ENCODE assay signal across 8 mouse cellular contexts in genomic region chr16:35660222-35660621, GRCm38 (mm10).
DNase-seq lines count a peak whose midpoint lies in the region; ATAC-seq and TF ChIP-seq lines count a peak whose summit lies in the region.

No protein-coding gene starts in this region.

- peaks cover 12% of the 10 kb centered on the region for H3K27me3 ChIP-seq in liver, adult 2 months (ENCODE audit: control insufficient read depth, insufficient read depth, low read length)
- no peaks in the 10 kb centered on the region for H3K27me3 ChIP-seq in forebrain, embryonic 16.5 days (replicated peaks; ENCODE audit: control insufficient read depth, insufficient read depth, low read length)
- peaks cover 62% of the 10 kb centered on the region for H3K27me3 ChIP-seq in limb, embryonic 10.5 days (ENCODE audit: low read depth, poor library complexity, severe bottlenecking)
- peaks cover 21% of the 10 kb centered on the region; the same call in 1 of the 2 replicates for H3K27me3 ChIP-seq in neural tube, embryonic 15.5 days (replicated peaks)

- no peaks in the 10 kb centered on the region for H3K36me3 ChIP-seq in liver, adult 2 months (ENCODE audit: control insufficient read depth, insufficient read depth, low read length)
- H3K36me3 ChIP-seq in forebrain, embryonic 16.5 days (ENCODE audit: control insufficient read depth, insufficient read depth), result peaks cover 4% of the 10 kb centered on the region; the same call in 1 of the 2 replicates
- H3K36me3 ChIP-seq in limb, embryonic 10.5 days, result no peaks in the 10 kb centered on the region
- peaks cover 8% of the 10 kb centered on the region; the same call in 1 of the 2 replicates for H3K36me3 ChIP-seq in neural tube, embryonic 15.5 days

- H3K27ac ChIP-seq in liver, adult 2 months (replicated peaks; ENCODE audit: insufficient read depth, low read depth, low read length), result no peak overlapping the region
- H3K27ac ChIP-seq in forebrain, embryonic 16.5 days (ENCODE audit: low read length), result no peak overlapping the region
- no peak overlapping the region for H3K27ac ChIP-seq in limb, embryonic 10.5 days
- no peak overlapping the region for H3K27ac ChIP-seq in neural tube, embryonic 15.5 days (replicated peaks)

- H3K9me3 ChIP-seq in forebrain, embryonic 16.5 days (ENCODE audit: control insufficient read depth, low read length), result no peaks in the 10 kb centered on the region
- H3K9me3 ChIP-seq in limb, embryonic 10.5 days (replicated peaks), result no peaks in the 10 kb centered on the region
- no peaks in the 10 kb centered on the region for H3K9me3 ChIP-seq in neural tube, embryonic 15.5 days (replicated peaks)

- DNase-seq in liver, adult 2 months (ENCODE audit: extremely low read depth, low read depth, low spot score), result no peak
- no peak for DNase-seq in liver
- DNase-seq in limb, embryonic 10.5 days (ENCODE audit: low spot score), result peak; percentile 39
- no peak for DNase-seq in spleen, postnatal 10 days (ENCODE audit: low spot score in 2 of 2)
- no peak for DNase-seq in right cerebral cortex, postnatal 14 days

- TF ChIP-seq CTCF in liver, adult 2 months (IDR thresholded peaks at IDR 0.05; ENCODE audit: low read depth, low read length), result no peak

- H3K79me2 ChIP-seq in liver, adult 2 months (ENCODE audit: control insufficient read depth, insufficient read depth, low read length), result no peaks in the 10 kb centered on the region

- TF ChIP-seq POLR2A in liver, adult 2 months (IDR thresholded peaks at IDR 0.05; ENCODE audit: extremely low read depth, insufficient read depth, low read length), result no peak

- 7% methylated on average over 36 of the region's 36 CpGs for WGBS in liver, adult 2 months
- 29% methylated on average over 30 of the region's 36 CpGs for WGBS in forebrain, embryonic 16.5 days
- 5% methylated on average over 36 of the region's 36 CpGs for WGBS in limb, embryonic 10.5 days
- 22% methylated on average over 36 of the region's 36 CpGs for WGBS in neural tube, embryonic 15.5 days

- no peaks in the 10 kb centered on the region for H3K4me1 ChIP-seq in liver, adult 2 months (ENCODE audit: control insufficient read depth, insufficient read depth, low read length)
- no peaks in the 10 kb centered on the region for H3K4me1 ChIP-seq in forebrain, embryonic 16.5 days (replicated peaks; ENCODE audit: control insufficient read depth, insufficient read depth, low read length)
- H3K4me1 ChIP-seq in limb, embryonic 10.5 days, result peaks cover 12% of the 10 kb centered on the region
- H3K4me1 ChIP-seq in neural tube, embryonic 15.5 days, result peaks cover 9% of the 10 kb centered on the region

- no peak overlapping the region for H3K9ac ChIP-seq in liver, adult 2 months (ENCODE audit: low read depth, low read length)
- no peak overlapping the region for H3K9ac ChIP-seq in forebrain, embryonic 16.5 days (replicated peaks; ENCODE audit: low read depth, low read length)
- H3K9ac ChIP-seq in neural tube, embryonic 15.5 days (replicated peaks), result no peak overlapping the region

- no peak for ATAC-seq in forebrain, embryonic 16.5 days
- no peak for ATAC-seq in neural tube, embryonic 15.5 days (ENCODE audit: low FRiP score)
- ATAC-seq in megakaryocyte-erythroid progenitor cell, adult 5-6 weeks (replicated peaks; ENCODE audit: low FRiP score, low TSS enrichment, poor library complexity, severe bottlenecking), result no peak

- H3K4me3 ChIP-seq in liver, adult 2 months (ENCODE audit: insufficient read depth, low read depth, low read length), result peak overlapping the region; percentile 15; the same call in 1 of the 2 replicates
- H3K4me3 ChIP-seq in forebrain, embryonic 16.5 days (replicated peaks; ENCODE audit: low read length), result no peak overlapping the region
- H3K4me3 ChIP-seq in limb, embryonic 10.5 days, result peak overlapping the region; percentile 52
- H3K4me3 ChIP-seq in neural tube, embryonic 15.5 days (replicated peaks), result peak overlapping the region; percentile 30

- 0 out of 2 replicates have a peak overlapping the region, but pooled peaks have one; percentile 6 for H3K4me2 ChIP-seq in forebrain, embryonic 16.5 days (ENCODE audit: low read length)
- peak overlapping the region; percentile 54 for H3K4me2 ChIP-seq in neural tube, embryonic 15.5 days
